Mouse (Mus musculus) macrophage (primary cell): ENCODE results near the gene Eif3c. TPM values are rescaled to one million over a fixed set of nuclear protein-coding genes. Genes with fewer than 3 reads are reported as not detected.

ENCODE experiments used
- H3K27ac ChIP-seq: fragments of 350-480 bp; formaldehyde crosslinking; 2 replicates; pipeline ENCODE4 v1.9.0; 2021
- H3K36me3 ChIP-seq: fragments of 350-480 bp; formaldehyde crosslinking; 2 replicates; pipeline ENCODE4 v1.9.0; 2021; ENCODE audit errors: inconsistent target
- H3K4me3 ChIP-seq: fragments of 350-480 bp; formaldehyde crosslinking; 2 replicates; pipeline ENCODE4 v1.9.0; 2021; ENCODE audit errors: inconsistent target
- H3K79me2 ChIP-seq: fragments of 350-480 bp; formaldehyde crosslinking; 2 replicates; pipeline ENCODE4 v1.9.0; 2021; ENCODE audit errors: inconsistent target
- WGBS: methylation state at CpG from one replicate; pipeline ENCODE4 v1.1.7; 2026; ENCODE audit warnings: inconsistent platforms; ENCODE audit not compliant: missing documents; 5-methylcytosine and 5-hydroxymethylcytosine counted together
- polyA plus RNA-seq: library from polyadenylated mRNA; stranded (reverse); fragments of 250-400 nt; gene quantifications from 3 replicates; pipeline ENCODE4 v1.2.4, GENCODE M21; 2018; ENCODE audit warnings: inconsistent platforms

The Eif3c gene
- polyA plus RNA-seq, 1 experiment from 2014 or later, result 206 TPM

DNA sequence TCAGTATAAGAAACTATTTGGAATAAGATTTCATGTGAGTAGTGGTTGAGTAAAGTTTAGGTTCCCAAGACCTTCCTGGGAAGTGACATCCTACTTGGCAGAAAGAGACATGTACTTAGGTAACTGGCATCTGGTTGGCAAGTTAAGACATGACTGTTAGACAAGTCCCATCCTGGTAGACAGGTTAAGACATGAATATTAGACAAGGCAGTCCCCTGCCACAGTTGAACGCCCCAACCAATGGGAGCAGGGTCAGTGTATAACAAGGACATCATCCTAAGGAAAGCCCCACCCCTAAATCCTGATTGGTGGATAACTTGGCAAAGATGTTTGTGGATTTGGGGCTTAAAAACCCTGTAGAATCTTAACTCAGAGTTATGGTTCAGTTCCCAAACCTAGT lies 32.8 kb downstream of the Eif3c start:
- Histone ChIP-seq H3K36me3 (no peaks in the 10 kb centered on the region), H3K27ac (no peak overlapping the region), H3K4me3 (no peak overlapping the region), H3K79me2 (no peaks in the 10 kb centered on the region)
- WGBS, result 100% methylated on average over 1 of the region's 1 CpGs

DNA sequence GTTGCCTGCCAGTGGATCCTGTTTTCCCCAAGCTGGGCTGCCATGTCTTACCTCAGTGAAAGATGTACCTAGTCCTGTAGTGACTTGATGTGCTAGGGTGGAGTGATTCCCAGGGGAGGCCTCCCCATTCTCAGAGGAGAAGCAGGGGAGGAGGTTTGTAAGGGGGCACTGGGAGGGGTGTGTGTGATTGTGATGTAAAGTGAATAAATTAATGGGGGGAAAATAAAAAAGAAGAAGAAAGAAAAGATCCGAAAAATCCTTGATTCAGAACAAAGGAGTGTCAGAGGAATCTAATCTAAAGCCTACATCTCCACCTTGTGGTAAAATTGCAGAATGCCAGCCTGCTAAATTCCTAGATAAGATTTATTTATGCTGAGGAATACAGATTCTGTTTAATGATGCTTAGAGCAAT lies 38.0 kb downstream of the Eif3c start:
- Histone ChIP-seq H3K27ac (no peak overlapping the region), H3K4me3 (no peak overlapping the region), H3K36me3 (no peaks in the 10 kb centered on the region), H3K79me2 (no peaks in the 10 kb centered on the region)
- WGBS, result 33% methylated on average over 1 of the region's 1 CpGs

- 83% methylated on average over 3 of the region's 3 CpGs for WGBS
- H3K4me3 ChIP-seq, result no peak overlapping the region
These were observed 42.9 kb downstream of the Eif3c start for GRCm38 (mm10) chr7:126523316-126523715.

GRCm38 (mm10) chr7:126519513-126519912 lies 46.7 kb downstream of the Eif3c start:
- H3K36me3 ChIP-seq, result no peaks in the 10 kb centered on the region
- 82% methylated on average over 2 of the region's 2 CpGs for WGBS
- H3K79me2 ChIP-seq, result no peaks in the 10 kb centered on the region
- H3K4me3 ChIP-seq, result no peak overlapping the region
- H3K27ac ChIP-seq, result no peak overlapping the region

More at GRCm38 (mm10) chr7:126523316-126523715, 42.9 kb downstream of the Eif3c start:
- Histone ChIP-seq H3K79me2 (no peaks in the 10 kb centered on the region), H3K36me3 (no peaks in the 10 kb centered on the region), H3K27ac (no peak overlapping the region)

DNA sequence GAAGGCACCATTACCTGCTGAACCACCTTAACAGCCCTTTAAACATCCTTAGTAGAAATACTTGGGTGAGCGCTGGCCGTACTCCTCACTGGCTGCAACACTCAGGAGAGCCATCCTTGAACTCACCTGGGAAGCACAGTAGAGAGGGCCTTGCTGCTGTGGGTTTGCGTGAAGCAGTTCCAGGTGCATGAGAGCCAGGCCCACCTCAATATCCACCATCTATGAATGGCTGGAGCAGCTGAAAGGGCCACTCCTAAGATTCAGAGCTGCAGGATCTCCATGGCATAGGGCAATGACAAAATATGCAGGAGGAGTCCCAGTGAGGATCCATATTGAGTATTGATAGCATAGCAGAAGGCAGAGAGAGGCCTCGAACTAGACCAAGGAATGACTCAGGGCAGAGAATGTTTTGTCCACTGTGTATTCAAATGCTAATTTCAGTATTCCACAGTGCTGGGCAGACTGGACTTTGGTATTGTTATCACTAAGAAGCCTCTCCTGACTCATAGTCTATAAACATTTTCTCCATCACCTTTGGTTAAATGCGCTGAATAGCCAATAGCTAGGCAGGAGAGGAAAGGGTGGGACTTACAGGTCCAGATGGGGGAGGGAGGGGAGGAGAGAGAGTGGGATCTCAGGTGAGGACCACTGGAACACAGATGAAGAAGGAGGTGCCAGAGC lies 47.8 kb downstream of the Eif3c start:
- 95% methylated on average over 5 of the region's 5 CpGs for WGBS
- Histone ChIP-seq H3K4me3 (no peak overlapping the region), H3K36me3 (no peaks in the 10 kb centered on the region), H3K79me2 (no peaks in the 10 kb centered on the region), H3K27ac (no peak overlapping the region)

DNA sequence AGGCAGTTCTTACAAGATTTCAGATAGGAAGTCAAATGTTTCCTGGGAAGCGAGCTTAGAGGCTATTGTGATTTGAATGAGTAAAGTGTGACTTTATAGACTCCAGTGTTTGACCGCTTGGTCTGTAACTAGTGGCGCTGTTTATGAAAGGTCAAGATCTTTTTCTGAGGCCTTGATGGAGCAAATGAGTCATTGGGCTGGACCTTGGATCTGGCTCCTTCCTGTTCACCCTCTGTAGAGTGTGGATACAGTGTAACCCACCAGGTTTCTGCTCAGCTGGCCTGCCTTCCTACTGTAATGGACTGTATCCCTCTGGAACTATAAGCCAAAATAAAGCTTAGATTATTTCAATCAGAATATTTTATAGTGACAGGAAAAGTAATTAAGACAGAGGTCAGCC lies 54.9 kb downstream of the Eif3c start:
- H3K36me3 ChIP-seq, result no peaks in the 10 kb centered on the region
- no peaks in the 10 kb centered on the region for H3K79me2 ChIP-seq
- no peak overlapping the region for H3K4me3 ChIP-seq
- 90% methylated on average over 3 of the region's 3 CpGs for WGBS
- H3K27ac ChIP-seq, result no peak overlapping the region

DNA sequence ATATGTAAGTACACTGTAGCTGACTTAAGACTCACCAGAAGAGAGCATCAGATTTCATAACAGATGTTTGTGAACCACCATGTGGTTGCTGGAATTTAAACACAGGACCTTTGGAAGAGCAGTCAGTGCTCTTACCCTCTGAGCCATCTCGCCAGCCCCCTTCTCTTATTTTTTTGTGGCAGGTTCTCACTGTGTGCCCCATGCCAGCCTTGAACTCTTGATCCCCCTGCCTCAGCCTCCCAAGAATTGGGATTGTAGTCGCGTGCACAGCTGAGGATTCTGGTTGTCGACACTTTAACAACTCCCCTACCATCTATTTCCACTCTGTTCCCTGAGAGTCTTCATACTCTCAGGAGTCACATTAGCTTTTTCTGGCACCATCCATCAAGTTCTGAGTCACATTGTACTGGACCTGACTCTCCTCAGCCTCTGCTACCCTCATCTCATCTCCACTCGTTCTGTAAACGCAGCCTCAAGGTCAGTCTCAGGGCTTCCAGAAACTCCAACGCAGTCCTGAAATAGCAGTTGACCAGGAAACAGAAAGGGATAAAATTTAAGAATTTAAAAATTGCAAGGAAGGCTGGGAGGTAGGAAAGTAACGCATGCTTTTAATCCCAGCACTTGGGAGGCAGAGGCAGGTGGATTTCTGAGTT lies 59.0 kb downstream of the Eif3c start:
- Histone ChIP-seq H3K36me3 (no peaks in the 10 kb centered on the region), H3K27ac (no peak overlapping the region), H3K79me2 (no peaks in the 10 kb centered on the region), H3K4me3 (no peak overlapping the region)
- WGBS, result 91% methylated on average over 8 of the region's 8 CpGs

GRCm38 (mm10) chr7:126504913-126505312 lies 61.3 kb downstream of the Eif3c start:
- Histone ChIP-seq H3K36me3 (peaks cover 9% of the 10 kb centered on the region), H3K4me3 (no peak overlapping the region), H3K27ac (no peak overlapping the region), H3K79me2 (peaks cover 21% of the 10 kb centered on the region)
- 83% methylated on average over 2 of the region's 2 CpGs for WGBS

- 2% methylated on average over 53 of the region's 72 CpGs for WGBS
- Histone ChIP-seq H3K36me3 (peaks cover 25% of the 10 kb centered on the region), H3K4me3 (peak within 1 kb of the TSS; percentile 87), H3K27ac (peak within 1 kb of the TSS; percentile 80), H3K79me2 (peaks cover 36% of the 10 kb centered on the region)
These were observed 62.8 kb downstream of the Eif3c start, which contains the start of gene Atxn2l for GRCm38 (mm10) chr7:126503273-126503878. Gene Atxn2l, minus strand, starts transcription at chr7:126503437.

DNA sequence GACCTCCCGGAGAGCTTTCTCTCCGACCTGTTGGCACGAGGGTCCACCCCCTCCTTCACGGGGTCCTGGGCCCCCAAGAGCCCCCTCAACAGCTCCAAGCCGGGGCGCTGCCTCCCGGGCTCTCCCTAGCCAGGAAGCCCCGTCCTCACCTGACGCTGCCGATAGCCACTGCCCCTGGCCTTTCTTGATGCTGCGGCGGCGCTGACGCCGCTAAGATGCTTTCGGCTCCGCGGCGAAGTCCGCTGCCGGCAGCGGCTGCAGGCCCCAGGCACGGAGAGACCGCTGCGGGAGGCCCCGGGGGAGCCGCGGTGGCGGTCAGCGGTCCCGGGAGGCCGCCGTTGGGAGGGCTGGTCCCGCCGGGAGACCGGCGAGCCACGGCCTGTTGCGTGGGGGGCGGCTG lies 63.5 kb downstream of the Eif3c start:
- WGBS, result under 1% methylated on average over 40 of the region's 40 CpGs
- Histone ChIP-seq H3K27ac (peak overlapping the region; percentile 80), H3K36me3 (peaks cover 31% of the 10 kb centered on the region), H3K79me2 (peaks cover 42% of the 10 kb centered on the region), H3K4me3 (peak overlapping the region; percentile 87)

GRCm38 (mm10) chr7:126502023-126502741 lies 64.0 kb downstream of the Eif3c start:
- peaks cover 37% of the 10 kb centered on the region for H3K36me3 ChIP-seq
- H3K79me2 ChIP-seq, result peaks cover 48% of the 10 kb centered on the region
- WGBS, result 1% methylated on average over 44 of the region's 57 CpGs
- peak overlapping the region; percentile 80 for H3K27ac ChIP-seq
- peak overlapping the region; percentile 87 for H3K4me3 ChIP-seq

DNA sequence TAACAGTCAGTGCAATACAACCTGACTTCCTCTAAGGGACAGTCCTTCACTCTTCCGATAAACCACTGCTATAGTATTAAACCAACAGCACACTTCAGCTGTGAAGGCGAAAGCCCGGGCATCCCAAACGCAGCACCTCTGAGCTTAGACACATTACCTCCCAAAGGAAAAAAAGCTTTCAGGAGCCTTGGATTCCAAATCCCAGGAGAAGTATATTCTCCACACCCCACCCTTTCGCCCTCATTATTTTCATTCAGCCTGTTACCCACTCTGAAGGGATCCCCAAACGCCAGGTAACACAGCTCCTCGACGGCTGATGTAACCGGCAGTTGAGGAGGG lies 64.6 kb downstream of the Eif3c start:
- WGBS, result 3% methylated on average over 9 of the region's 9 CpGs
- Histone ChIP-seq H3K4me3 (peak overlapping the region; percentile 87), H3K27ac (peak overlapping the region; percentile 80), H3K36me3 (peaks cover 42% of the 10 kb centered on the region), H3K79me2 (peaks cover 53% of the 10 kb centered on the region)

DNA sequence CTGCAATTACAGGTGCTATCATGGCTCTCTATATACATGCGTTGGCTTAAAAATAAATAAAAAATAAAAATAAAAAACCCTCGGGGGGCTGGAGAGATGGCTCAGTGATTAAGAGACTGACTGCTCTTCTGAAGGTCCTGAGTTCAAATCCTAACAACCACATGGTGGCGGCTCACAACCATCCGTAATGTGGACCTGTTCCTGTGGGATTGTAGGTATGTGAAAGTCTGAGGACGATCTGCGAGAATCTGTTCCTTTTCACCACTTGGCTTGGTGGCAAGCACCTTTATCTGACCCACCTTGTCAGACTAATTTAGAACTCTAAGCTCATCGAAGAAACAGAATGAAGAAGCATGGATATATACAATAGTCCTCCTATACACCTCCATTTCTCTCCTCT lies 66.8 kb downstream of the Eif3c start:
- no peak overlapping the region for H3K4me3 ChIP-seq
- no peak overlapping the region for H3K27ac ChIP-seq
- peaks cover 76% of the 10 kb centered on the region for H3K79me2 ChIP-seq
- H3K36me3 ChIP-seq, result peaks cover 64% of the 10 kb centered on the region
- 96% methylated on average over 7 of the region's 7 CpGs for WGBS

DNA sequence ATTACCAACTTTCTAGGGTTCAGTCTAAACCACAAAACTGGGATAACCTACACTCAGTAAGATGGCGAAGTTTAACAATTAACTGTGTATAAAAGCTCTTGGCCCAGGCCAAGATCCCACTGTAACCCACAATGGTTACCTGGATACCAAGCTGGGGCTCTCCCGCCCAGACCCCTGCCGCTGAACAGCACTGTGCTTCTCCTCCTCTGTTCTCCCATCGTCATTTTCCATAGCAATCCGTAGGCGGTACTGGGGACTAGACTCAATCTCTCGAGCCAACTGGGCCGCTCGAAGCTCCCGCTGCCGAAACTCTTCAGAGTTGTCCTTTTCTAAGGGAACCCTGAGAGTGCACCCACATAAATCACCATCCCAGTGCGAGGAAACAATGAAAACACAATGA lies 68.2 kb downstream of the Eif3c start:
- WGBS, result 92% methylated on average over 12 of the region's 12 CpGs
- peaks cover 76% of the 10 kb centered on the region for H3K79me2 ChIP-seq
- H3K36me3 ChIP-seq, result peaks cover 79% of the 10 kb centered on the region
- no peak overlapping the region for H3K27ac ChIP-seq
- H3K4me3 ChIP-seq, result no peak overlapping the region

GRCm38 (mm10) chr7:126496475-126496874 lies 69.7 kb downstream of the Eif3c start:
- H3K36me3 ChIP-seq, result peaks cover 86% of the 10 kb centered on the region
- no peak overlapping the region for H3K4me3 ChIP-seq
- no peak overlapping the region for H3K27ac ChIP-seq
- peaks cover 71% of the 10 kb centered on the region for H3K79me2 ChIP-seq
- WGBS, result 97% methylated on average over 5 of the region's 5 CpGs
